Comparison of ENCODE assay signal across 8 mouse cellular contexts in genomic region chr11:118209376-118209775, GRCm38 (mm10). TPM values are rescaled to one million over a fixed set of nuclear protein-coding genes. Genes with fewer than 3 reads are reported as not detected.
A peak's percentile ranks its signal among the peaks of the same experiment; 100 is the strongest.
DNase-seq lines count a peak whose midpoint lies in the region; TF ChIP-seq lines count a peak whose summit lies in the region.

No protein-coding gene starts in this region.

- intact Hi-C loops in left cerebral cortex, adult 2 months (cut with DNase I): no loop called here

- no peak overlapping the region for H3K4me3 ChIP-seq in cerebellum, adult 2 months (replicated peaks; ENCODE audit: insufficient read depth, low read depth, low read length)
- H3K4me3 ChIP-seq in left cerebral cortex, adult 2 months: no peak overlapping the region
- no peak overlapping the region for H3K4me3 ChIP-seq in embryonic facial prominence, embryonic 10.5 days
- H3K4me3 ChIP-seq in limb, embryonic 10.5 days: no peak overlapping the region; the same call in 1 of the 2 replicates

- H3K36me3 ChIP-seq in embryonic facial prominence, embryonic 10.5 days (replicated peaks): no peaks in the 10 kb centered on the region
- H3K36me3 ChIP-seq in limb, embryonic 10.5 days: no peaks in the 10 kb centered on the region

- H3K4me1 ChIP-seq in cerebellum, adult 2 months (ENCODE audit: control insufficient read depth, insufficient read depth, low read length): peaks cover 48% of the 10 kb centered on the region
- H3K4me1 ChIP-seq in embryonic facial prominence, embryonic 10.5 days: peaks cover 67% of the 10 kb centered on the region
- peaks cover 65% of the 10 kb centered on the region for H3K4me1 ChIP-seq in limb, embryonic 10.5 days

- no peaks in the 10 kb centered on the region for H3K9me3 ChIP-seq in embryonic facial prominence, embryonic 10.5 days
- no peaks in the 10 kb centered on the region for H3K9me3 ChIP-seq in limb, embryonic 10.5 days (replicated peaks)

- no peak for TF ChIP-seq CTCF in cerebellum, adult 2 months (IDR thresholded peaks at IDR 0.05; ENCODE audit: borderline replicate concordance, insufficient read depth, low read depth, low read length)
- TF ChIP-seq CTCF in left cerebral cortex, adult 2 months (IDR thresholded peaks at IDR 0.05): no peak

- peak overlapping the region; percentile 80 for H3K27ac ChIP-seq in cerebellum, adult 2 months (ENCODE audit: insufficient read depth, low read length)
- H3K27ac ChIP-seq in left cerebral cortex, adult 2 months: peak overlapping the region; percentile 89
- peak overlapping the region; percentile 65 for H3K27ac ChIP-seq in embryonic facial prominence, embryonic 10.5 days (replicated peaks)
- H3K27ac ChIP-seq in limb, embryonic 10.5 days: peak overlapping the region; percentile 81

- no peak for TF ChIP-seq POLR2A in cerebellum, adult 2 months (IDR thresholded peaks at IDR 0.05; ENCODE audit: borderline replicate concordance, insufficient read depth, low read length)

- peak in 1 of 2 experiments; percentile 38 for DNase-seq in cerebellum, adult 2 months
- no peak for DNase-seq in cerebellum, postnatal 36 days
- DNase-seq in left cerebral cortex, adult 2 months (ENCODE audit: extremely low spot score in 1 of 2, low spot score in 2 of 2): no peak
- no peak for DNase-seq in left cerebral cortex, adult 11 months (ENCODE audit: low spot score)
- no peak for DNase-seq in embryonic facial prominence, embryonic 10.5 days (ENCODE audit: low spot score)
- no peak for DNase-seq in limb, embryonic 10.5 days (ENCODE audit: low spot score)
- DNase-seq in right cerebral cortex, postnatal 25 days: no peak
- DNase-seq in right cerebral cortex, postnatal 36 days (ENCODE audit: low spot score in 2 of 2): no peak

- 25% methylated on average over 3 of the region's 3 CpGs for WGBS in cerebellum, adult 2 months
- WGBS in embryonic facial prominence, embryonic 10.5 days: 66% methylated on average over 3 of the region's 3 CpGs
- 80% methylated on average over 3 of the region's 3 CpGs for WGBS in limb, embryonic 10.5 days

- no peaks in the 10 kb centered on the region for H3K27me3 ChIP-seq in cerebellum, adult 2 months (ENCODE audit: control insufficient read depth, insufficient read depth, low read length)
- H3K27me3 ChIP-seq in embryonic facial prominence, embryonic 10.5 days (replicated peaks; ENCODE audit: low read depth, poor library complexity, severe bottlenecking): no peaks in the 10 kb centered on the region
- no peaks in the 10 kb centered on the region for H3K27me3 ChIP-seq in limb, embryonic 10.5 days (ENCODE audit: low read depth, poor library complexity, severe bottlenecking)

RNA-seq across cellular contexts. Expression of gene Cyth1, which starts 39.0 kb away (rescaled TPM):
- polyA plus RNA-seq in cerebellum, adult 2 months (2012; rRNA removed): 89.8 and 93.9 TPM in 2 replicates
- total RNA-seq in left cerebral cortex, adult 2 months (2021): 10 to 100 TPM; 65.2 to 69.3 TPM
- polyA plus RNA-seq in embryonic facial prominence, embryonic 10.5 days (2016; fragmentation: Nextera tagmentation; extraction: Ambion mirVana): 15.5 and 15.8 TPM in 2 replicates
- 17.9 and 22.6 TPM in 2 replicates for polyA plus RNA-seq in limb, embryonic 10.5 days (2016; fragmentation: Nextera tagmentation; extraction: Ambion mirVana)
